Mouse (Mus musculus): ENCODE measurements around the gene Timm17a. TPM values are rescaled to one million over a fixed set of nuclear protein-coding genes. Genes with fewer than 3 reads are reported as not detected.

Timm17a gene
- polyA plus RNA-seq, 1 experiment from 2014 or later: 374 TPM

DNA sequence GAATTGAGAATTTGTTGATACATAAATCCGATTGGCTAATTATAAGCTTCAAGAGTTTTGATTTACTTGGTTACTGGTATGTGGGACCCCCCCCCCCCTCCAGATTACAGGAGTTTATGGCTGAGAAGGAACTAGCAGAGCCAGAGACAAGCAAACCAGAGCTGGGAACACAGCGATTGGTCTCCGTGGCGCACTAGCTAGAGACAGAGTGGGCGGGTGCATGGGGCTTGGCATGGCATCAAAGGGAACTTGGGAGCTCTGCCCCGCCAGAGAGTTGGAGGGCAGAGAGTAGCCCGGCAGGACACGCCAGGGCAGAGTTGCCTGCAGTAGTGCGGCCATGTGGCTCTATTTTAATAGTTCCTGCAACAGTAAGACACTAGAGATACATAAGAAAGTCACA, 32.9 kb downstream of the Timm17a start:
- WGBS: 57% methylated on average over 9 of the region's 9 CpGs
- Histone ChIP-seq H3K9me3 (ENCODE audit: control insufficient read depth, low read length) (no peaks in the 10 kb centered on the region), H3K4me2 (ENCODE audit: low read length) (no peak overlapping the region), H3K27ac (replicated peaks in 1 of 2; ENCODE audit: control insufficient read depth in 1 of 2, insufficient read depth in 1 of 2, low read depth in 2 of 2, low read length in 2 of 2) (no peak overlapping the region), H3K36me3 (ENCODE audit: control insufficient read depth, insufficient read depth, low read length) (peaks cover 32% of the 10 kb centered on the region), H3K27me3 (ENCODE audit: control insufficient read depth, insufficient read depth, low read length) (no peaks in the 10 kb centered on the region), H3K9ac (ENCODE audit: low read length) (no peak overlapping the region), H3K4me3 (ENCODE audit: control insufficient read depth in 1 of 2, insufficient read depth in 1 of 2, low read depth in 1 of 2, low read length in 2 of 2) (no peak overlapping the region), H3K4me1 (ENCODE audit: control insufficient read depth in 2 of 2, insufficient read depth in 2 of 2, low read length in 2 of 2) (peaks cover 0 to 19% of the 10 kb centered on the region in 2 experiments; a peak in 2 of 4 replicates)
- 0 out of 2 replicates have a peak, but pooled peaks have one; percentile 51 for ATAC-seq (ENCODE audit: insufficient number of reproducible peaks, insufficient read depth, low FRiP score, low read depth)

DNA sequence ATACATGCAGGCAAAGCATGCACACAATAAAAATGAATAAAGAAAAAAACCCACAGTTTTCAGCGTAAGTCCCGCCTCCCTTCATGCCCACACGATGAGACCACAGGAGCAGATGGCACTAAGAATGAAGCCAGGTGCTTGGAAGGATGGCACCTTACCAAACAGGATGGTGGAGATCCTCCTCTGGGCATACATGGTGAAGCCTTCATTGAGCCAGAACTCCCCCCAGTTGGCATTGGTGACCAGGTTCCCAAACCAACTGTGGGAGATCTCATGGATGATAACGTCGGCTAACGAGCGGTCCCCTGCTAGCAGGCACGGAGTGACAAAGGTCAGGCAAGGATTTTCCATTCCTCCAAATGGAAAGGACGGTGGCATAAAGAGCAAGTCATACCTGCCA, 42.2 kb downstream of the Timm17a start:
- no peak for ATAC-seq (ENCODE audit: insufficient number of reproducible peaks, insufficient read depth, low FRiP score, low read depth)
- H3K36me3 ChIP-seq (ENCODE audit: control insufficient read depth, insufficient read depth, low read length): peaks cover 76% of the 10 kb centered on the region
- H3K4me1 ChIP-seq (ENCODE audit: control insufficient read depth in 2 of 2, insufficient read depth in 2 of 2, low read length in 2 of 2): no peaks in the 10 kb centered on the region
- 85% methylated on average over 9 of the region's 9 CpGs for WGBS
- H3K4me3 ChIP-seq (ENCODE audit: control insufficient read depth in 1 of 2, insufficient read depth in 1 of 2, low read depth in 1 of 2, low read length in 2 of 2): no peak overlapping the region
- no peak overlapping the region for H3K9ac ChIP-seq (ENCODE audit: low read length)
- H3K27ac ChIP-seq (replicated peaks in 1 of 2; ENCODE audit: control insufficient read depth in 1 of 2, insufficient read depth in 1 of 2, low read depth in 2 of 2, low read length in 2 of 2): no peak overlapping the region
- H3K4me2 ChIP-seq (ENCODE audit: low read length): no peak overlapping the region
- H3K27me3 ChIP-seq (ENCODE audit: control insufficient read depth, insufficient read depth, low read length): no peaks in the 10 kb centered on the region
- H3K9me3 ChIP-seq (ENCODE audit: control insufficient read depth, low read length): no peaks in the 10 kb centered on the region

DNA sequence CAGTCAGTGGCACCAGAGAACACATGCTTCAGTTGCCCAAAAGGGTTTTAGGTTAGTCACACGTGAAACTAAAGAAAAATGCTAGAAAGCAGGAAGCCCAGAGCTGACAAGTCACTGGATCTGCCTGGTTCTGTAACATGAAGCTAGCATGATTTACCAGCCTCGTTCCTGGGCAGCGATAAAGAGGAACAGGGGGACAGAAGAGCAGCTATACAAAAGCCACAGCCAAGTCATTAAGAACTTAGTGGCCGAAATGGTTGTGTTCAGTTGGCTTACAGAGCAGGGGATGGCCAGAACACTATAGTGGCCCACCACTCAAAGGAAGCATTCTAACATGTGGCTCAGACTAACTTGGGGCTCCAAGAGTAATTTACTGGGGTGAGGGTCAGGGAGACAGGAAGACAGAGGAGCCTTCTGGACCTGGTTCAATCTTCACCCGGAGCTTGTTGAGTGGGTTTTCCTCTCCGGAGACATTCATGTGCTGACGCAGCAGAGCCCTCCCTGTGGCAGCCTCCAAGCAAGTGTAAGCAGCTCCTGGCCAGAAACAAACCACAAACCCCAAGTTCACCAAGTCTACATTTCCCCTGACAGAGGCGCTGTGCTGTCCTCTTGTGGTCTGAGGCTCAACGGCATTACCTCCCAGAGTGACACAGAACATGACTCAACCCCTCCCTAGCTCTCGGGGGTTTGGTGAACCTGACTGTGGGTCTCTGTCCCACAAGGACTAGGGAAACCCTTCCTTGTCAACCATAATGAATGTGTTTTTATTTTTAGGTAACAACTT, 45.7 kb downstream of the Timm17a start:
- Histone ChIP-seq H3K4me2 (ENCODE audit: low read length) (no peak overlapping the region), H3K9ac (ENCODE audit: low read length) (no peak overlapping the region), H3K27me3 (ENCODE audit: control insufficient read depth, insufficient read depth, low read length) (no peaks in the 10 kb centered on the region), H3K9me3 (ENCODE audit: control insufficient read depth, low read length) (no peaks in the 10 kb centered on the region), H3K4me1 (ENCODE audit: control insufficient read depth in 2 of 2, insufficient read depth in 2 of 2, low read length in 2 of 2) (no peaks in the 10 kb centered on the region; a peak in 1 of 4 replicates), H3K4me3 (ENCODE audit: control insufficient read depth in 1 of 2, insufficient read depth in 1 of 2, low read depth in 1 of 2, low read length in 2 of 2) (no peak overlapping the region), H3K27ac (replicated peaks in 1 of 2; ENCODE audit: control insufficient read depth in 1 of 2, insufficient read depth in 1 of 2, low read depth in 2 of 2, low read length in 2 of 2) (no peak overlapping the region), H3K36me3 (ENCODE audit: control insufficient read depth, insufficient read depth, low read length) (peaks cover 89% of the 10 kb centered on the region)
- WGBS: 86% methylated on average over 10 of the region's 10 CpGs
- ATAC-seq (ENCODE audit: insufficient number of reproducible peaks, insufficient read depth, low FRiP score, low read depth): no peak

DNA sequence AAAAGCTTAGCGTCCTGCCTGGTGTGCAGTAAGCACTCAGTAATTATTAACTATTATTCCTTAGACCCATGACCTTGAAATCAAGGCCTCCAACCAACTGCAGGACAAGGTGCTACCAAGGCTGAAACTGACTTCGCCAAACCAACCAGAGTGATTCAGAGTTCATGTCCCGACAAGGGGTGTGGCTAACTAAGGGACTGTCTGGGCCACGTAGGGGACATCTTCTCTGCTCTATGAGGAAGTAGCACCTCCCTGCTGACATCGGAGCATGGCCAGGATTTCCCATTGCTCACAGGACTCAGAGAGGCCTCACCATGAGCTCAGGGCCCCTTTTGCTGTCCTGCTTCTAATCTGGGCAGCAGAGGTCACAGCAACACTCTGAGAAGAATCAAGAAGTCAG, 47.7 kb downstream of the Timm17a start:
- H3K4me3 ChIP-seq (ENCODE audit: control insufficient read depth in 1 of 2, insufficient read depth in 1 of 2, low read depth in 1 of 2, low read length in 2 of 2): no peak overlapping the region
- H3K9me3 ChIP-seq (ENCODE audit: control insufficient read depth, low read length): no peaks in the 10 kb centered on the region
- 73% methylated on average over 5 of the region's 5 CpGs for WGBS
- no peak overlapping the region for H3K4me2 ChIP-seq (ENCODE audit: low read length)
- ATAC-seq (ENCODE audit: insufficient number of reproducible peaks, insufficient read depth, low FRiP score, low read depth): no peak
- no peak overlapping the region for H3K9ac ChIP-seq (ENCODE audit: low read length)
- peaks cover 81% of the 10 kb centered on the region for H3K36me3 ChIP-seq (ENCODE audit: control insufficient read depth, insufficient read depth, low read length)
- H3K27me3 ChIP-seq (ENCODE audit: control insufficient read depth, insufficient read depth, low read length): no peaks in the 10 kb centered on the region
- H3K27ac ChIP-seq (replicated peaks in 1 of 2; ENCODE audit: control insufficient read depth in 1 of 2, insufficient read depth in 1 of 2, low read depth in 2 of 2, low read length in 2 of 2): no peak overlapping the region
- peaks cover under 1 to 5% of the 10 kb centered on the region in 2 experiments for H3K4me1 ChIP-seq (ENCODE audit: control insufficient read depth in 2 of 2, insufficient read depth in 2 of 2, low read length in 2 of 2)

DNA sequence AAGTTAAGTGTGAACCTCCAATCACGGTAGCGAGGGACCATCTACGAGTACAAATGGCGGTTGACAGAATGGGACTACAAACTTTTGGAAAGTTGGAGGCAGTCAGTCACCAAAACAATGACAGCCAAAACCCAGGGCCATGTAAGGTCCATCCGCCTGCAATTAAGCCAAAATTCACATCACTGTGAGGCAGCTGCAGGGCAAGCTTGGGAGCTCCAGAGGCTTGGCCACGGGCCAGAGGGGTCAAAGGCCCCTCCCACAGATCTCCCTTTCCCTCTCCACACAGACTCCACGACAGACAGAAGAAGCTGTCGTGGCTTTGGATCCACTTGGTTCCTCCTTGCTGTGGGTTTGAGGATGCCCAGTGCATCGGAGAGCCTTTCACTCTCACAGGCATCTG, 50.3 kb downstream of the Timm17a start:
- H3K4me3 ChIP-seq (ENCODE audit: control insufficient read depth in 1 of 2, insufficient read depth in 1 of 2, low read depth in 1 of 2, low read length in 2 of 2): no peak overlapping the region
- peaks cover 66% of the 10 kb centered on the region for H3K36me3 ChIP-seq (ENCODE audit: control insufficient read depth, insufficient read depth, low read length)
- no peak overlapping the region for H3K27ac ChIP-seq (replicated peaks in 1 of 2; ENCODE audit: control insufficient read depth in 1 of 2, insufficient read depth in 1 of 2, low read depth in 2 of 2, low read length in 2 of 2)
- H3K4me1 ChIP-seq (ENCODE audit: control insufficient read depth in 2 of 2, insufficient read depth in 2 of 2, low read length in 2 of 2): peaks cover 14 to 19% of the 10 kb centered on the region in 2 experiments
- no peaks in the 10 kb centered on the region for H3K9me3 ChIP-seq (ENCODE audit: control insufficient read depth, low read length)
- no peak for ATAC-seq (ENCODE audit: insufficient number of reproducible peaks, insufficient read depth, low FRiP score, low read depth)
- no peak overlapping the region for H3K4me2 ChIP-seq (ENCODE audit: low read length)
- H3K9ac ChIP-seq (ENCODE audit: low read length): no peak overlapping the region
- H3K27me3 ChIP-seq (ENCODE audit: control insufficient read depth, insufficient read depth, low read length): no peaks in the 10 kb centered on the region
- 78% methylated on average over 8 of the region's 9 CpGs for WGBS

DNA sequence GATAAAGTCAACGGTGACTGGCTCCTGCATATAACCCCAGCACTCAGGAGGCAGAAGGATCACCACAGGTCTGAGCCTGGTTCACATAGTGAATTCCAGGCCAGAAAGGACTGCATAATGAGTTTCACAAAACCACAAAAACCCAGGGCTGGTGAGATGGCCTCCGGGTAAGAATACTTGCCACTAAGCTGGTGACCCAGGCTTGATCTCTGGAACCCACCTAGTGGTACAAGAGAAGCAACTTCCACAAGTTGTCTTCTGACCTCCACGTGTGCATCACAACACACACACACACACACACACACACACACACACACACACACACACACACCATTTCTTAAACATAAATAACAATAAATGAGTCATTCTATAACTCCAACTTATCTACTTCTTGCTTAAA, 51.2 kb downstream of the Timm17a start:
- WGBS: 82% methylated on average over 3 of the region's 3 CpGs
- no peak for ATAC-seq (ENCODE audit: insufficient number of reproducible peaks, insufficient read depth, low FRiP score, low read depth)
- Histone ChIP-seq H3K9ac (ENCODE audit: low read length) (no peak overlapping the region), H3K4me3 (ENCODE audit: control insufficient read depth in 1 of 2, insufficient read depth in 1 of 2, low read depth in 1 of 2, low read length in 2 of 2) (no peak overlapping the region), H3K4me1 (ENCODE audit: control insufficient read depth in 2 of 2, insufficient read depth in 2 of 2, low read length in 2 of 2) (peaks cover 14 to 23% of the 10 kb centered on the region in 2 experiments), H3K36me3 (ENCODE audit: control insufficient read depth, insufficient read depth, low read length) (peaks cover 56% of the 10 kb centered on the region), H3K9me3 (ENCODE audit: control insufficient read depth, low read length) (no peaks in the 10 kb centered on the region), H3K27ac (replicated peaks in 1 of 2; ENCODE audit: control insufficient read depth in 1 of 2, insufficient read depth in 1 of 2, low read depth in 2 of 2, low read length in 2 of 2) (no peak overlapping the region), H3K27me3 (ENCODE audit: control insufficient read depth, insufficient read depth, low read length) (no peaks in the 10 kb centered on the region; the same call in 1 of the 2 replicates), H3K4me2 (ENCODE audit: low read length) (no peak overlapping the region)

DNA sequence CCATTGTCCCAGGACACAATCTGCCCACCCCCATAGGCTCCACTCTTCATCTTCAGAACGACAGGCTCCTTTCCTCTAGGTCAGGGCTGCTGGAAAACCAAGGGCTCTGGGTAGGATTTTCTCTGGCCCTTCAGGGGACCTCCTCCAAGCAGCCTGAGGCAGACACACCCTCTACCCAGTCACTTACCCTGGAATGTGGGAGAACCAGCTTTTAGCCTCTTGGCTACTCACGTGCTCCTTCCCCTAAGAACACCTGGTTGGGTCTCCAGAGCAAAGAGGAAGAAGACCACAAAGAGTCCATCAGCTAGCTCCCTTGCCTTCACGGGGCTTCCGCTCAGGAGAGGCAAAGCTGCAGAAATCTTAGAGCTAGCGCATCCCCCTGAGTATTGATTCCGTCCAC, 52.6 kb downstream of the Timm17a start:
- 73% methylated on average over 6 of the region's 6 CpGs for WGBS
- H3K4me1 ChIP-seq (ENCODE audit: control insufficient read depth in 2 of 2, insufficient read depth in 2 of 2, low read length in 2 of 2): peaks cover 14 to 23% of the 10 kb centered on the region in 2 experiments
- H3K9ac ChIP-seq (ENCODE audit: low read length): no peak overlapping the region
- no peak overlapping the region for H3K27ac ChIP-seq (replicated peaks in 1 of 2; ENCODE audit: control insufficient read depth in 1 of 2, insufficient read depth in 1 of 2, low read depth in 2 of 2, low read length in 2 of 2)
- no peaks in the 10 kb centered on the region for H3K9me3 ChIP-seq (ENCODE audit: control insufficient read depth, low read length)
- no peak overlapping the region for H3K4me3 ChIP-seq (ENCODE audit: control insufficient read depth in 1 of 2, insufficient read depth in 1 of 2, low read depth in 1 of 2, low read length in 2 of 2)
- peaks cover 5% of the 10 kb centered on the region; the same call in 1 of the 2 replicates for H3K27me3 ChIP-seq (ENCODE audit: control insufficient read depth, insufficient read depth, low read length)
- H3K4me2 ChIP-seq (ENCODE audit: low read length): no peak overlapping the region
- peaks cover 44% of the 10 kb centered on the region for H3K36me3 ChIP-seq (ENCODE audit: control insufficient read depth, insufficient read depth, low read length)
- ATAC-seq (ENCODE audit: insufficient number of reproducible peaks, insufficient read depth, low FRiP score, low read depth): no peak

DNA sequence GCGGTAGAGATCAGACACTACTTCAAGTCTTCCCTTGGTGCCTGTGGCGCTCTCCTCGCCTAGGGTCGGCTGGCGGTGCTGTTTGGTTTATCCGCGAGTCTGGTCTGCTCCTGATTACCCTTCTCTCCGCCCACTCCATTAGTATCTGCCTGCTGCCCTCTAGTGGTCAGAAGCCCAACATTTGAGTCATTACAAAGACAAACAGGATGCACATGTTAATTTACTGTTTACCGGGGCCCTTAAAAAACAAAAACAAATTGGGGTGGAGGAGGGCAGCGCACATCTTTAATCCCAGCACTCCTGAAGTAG, 54.5 kb downstream of the Timm17a start:
- H3K27me3 ChIP-seq (ENCODE audit: control insufficient read depth, insufficient read depth, low read length): peaks cover 12% of the 10 kb centered on the region; the same call in 1 of the 2 replicates
- H3K36me3 ChIP-seq (ENCODE audit: control insufficient read depth, insufficient read depth, low read length): peaks cover 25% of the 10 kb centered on the region
- H3K4me1 ChIP-seq (ENCODE audit: control insufficient read depth in 2 of 2, insufficient read depth in 2 of 2, low read length in 2 of 2): peaks cover 14 to 23% of the 10 kb centered on the region in 2 experiments
- no peaks in the 10 kb centered on the region for H3K9me3 ChIP-seq (ENCODE audit: control insufficient read depth, low read length)
- peak overlapping the region; percentile 36 to 62; a peak in 3 of 4 replicates for H3K27ac ChIP-seq (replicated peaks in 1 of 2; ENCODE audit: control insufficient read depth in 1 of 2, insufficient read depth in 1 of 2, low read depth in 2 of 2, low read length in 2 of 2)
- no peak for ATAC-seq (ENCODE audit: insufficient number of reproducible peaks, insufficient read depth, low FRiP score, low read depth)
- H3K4me3 ChIP-seq (ENCODE audit: control insufficient read depth in 1 of 2, insufficient read depth in 1 of 2, low read depth in 1 of 2, low read length in 2 of 2): peak overlapping the region; percentile 24 to 27; a peak in 3 of 4 replicates
- peak overlapping the region; percentile 67 for H3K4me2 ChIP-seq (ENCODE audit: low read length)
- peak overlapping the region; percentile 56 for H3K9ac ChIP-seq (ENCODE audit: low read length)
- WGBS: under 1% methylated on average over 10 of the region's 10 CpGs

Data from heart, embryonic 14.5 days (tissue).